In the genomic region with DNA sequence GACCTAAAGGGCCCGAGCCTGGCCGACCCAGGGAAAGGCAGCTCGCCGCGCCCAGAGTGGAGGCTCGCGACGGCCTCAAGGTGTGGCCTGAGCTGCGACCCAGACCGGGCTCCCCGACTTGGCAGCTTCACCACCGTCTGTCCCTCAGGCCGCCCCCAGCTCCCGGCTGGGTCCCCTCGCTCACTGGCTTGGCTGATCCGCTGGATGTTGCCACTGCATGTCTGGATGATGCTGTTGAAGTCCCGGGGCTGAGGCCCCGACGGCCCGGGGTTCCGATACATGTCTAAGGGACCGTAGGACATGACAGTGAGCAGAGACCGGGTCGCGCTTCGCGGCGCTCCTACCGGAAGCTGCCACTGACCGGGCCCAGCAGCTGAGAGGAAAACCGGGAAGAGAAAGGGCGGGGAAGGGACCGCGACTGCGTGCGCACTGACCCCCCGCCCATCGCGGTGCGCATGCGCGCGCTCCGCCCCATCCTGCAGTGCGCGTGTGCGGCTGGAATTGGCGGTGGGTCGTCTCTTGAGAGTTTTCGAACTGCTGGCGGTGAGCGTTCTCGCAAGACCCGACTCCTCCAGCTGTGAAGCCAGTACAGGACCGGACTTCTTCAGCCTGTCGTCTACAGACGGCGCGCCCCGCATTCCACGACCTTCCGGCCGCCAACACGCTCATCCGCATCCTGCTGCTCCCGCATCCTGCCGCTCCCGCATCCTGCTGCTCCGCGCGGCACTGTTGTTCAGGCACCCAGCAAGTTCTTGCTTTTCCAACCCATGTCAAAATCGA, we compare ENCODE assay signal across 8 mouse cellular contexts. TPM values are rescaled to one million over a fixed set of nuclear protein-coding genes. Genes with fewer than 3 reads are reported as not detected.
DNase-seq lines count a peak whose midpoint lies in the region; ATAC-seq and TF ChIP-seq lines count a peak whose summit lies in the region.

Gene Stx12 (minus strand): TSS at position 446 of the 780 bp plus-strand sequence.

- H3K36me3 ChIP-seq in embryonic facial prominence, embryonic 15.5 days = peaks cover 11% of the 10 kb centered on the region; the same call in 1 of the 2 replicates
- no peaks in the 10 kb centered on the region; the same call in 1 of the 2 replicates for H3K36me3 ChIP-seq in kidney, embryonic 14.5 days (ENCODE audit: control insufficient read depth, insufficient read depth, low read length)
- H3K36me3 ChIP-seq in limb, embryonic 15.5 days = peaks cover 19% of the 10 kb centered on the region; the same call in 1 of the 2 replicates

- peak within 1 kb of the TSS; percentile 88 for H3K27ac ChIP-seq in bone marrow, adult 2 months (ENCODE audit: control insufficient read depth, insufficient read depth, low read depth, low read length, poor library complexity)
- H3K27ac ChIP-seq in embryonic facial prominence, embryonic 15.5 days (replicated peaks) = peak within 1 kb of the TSS; percentile 83
- peak within 1 kb of the TSS; percentile 78 for H3K27ac ChIP-seq in kidney, embryonic 14.5 days (ENCODE audit: low read depth, low read length)
- peak within 1 kb of the TSS; percentile 88 for H3K27ac ChIP-seq in limb, embryonic 15.5 days

- peak; percentile 68; the same call in 1 of the 2 replicates for TF ChIP-seq POLR2A in bone marrow, adult 2 months (IDR thresholded peaks at IDR 0.05; ENCODE audit: borderline replicate concordance, control insufficient read depth, low read depth, low read length)

- H3K27me3 ChIP-seq in embryonic facial prominence, embryonic 15.5 days = no peaks in the 10 kb centered on the region
- no peaks in the 10 kb centered on the region for H3K27me3 ChIP-seq in kidney, embryonic 14.5 days (ENCODE audit: control insufficient read depth, insufficient read depth, low read length)
- H3K27me3 ChIP-seq in limb, embryonic 15.5 days = no peaks in the 10 kb centered on the region

- peak within 1 kb of the TSS; percentile 92 for H3K4me3 ChIP-seq in bone marrow, adult 2 months (replicated peaks; ENCODE audit: control insufficient read depth, low read depth, low read length)
- peak within 1 kb of the TSS; percentile 91 for H3K4me3 ChIP-seq in embryonic facial prominence, embryonic 15.5 days (replicated peaks)
- peak within 1 kb of the TSS; percentile 84 for H3K4me3 ChIP-seq in kidney, embryonic 14.5 days (ENCODE audit: low read length)
- H3K4me3 ChIP-seq in limb, embryonic 15.5 days = peak within 1 kb of the TSS; percentile 97

- H3K9ac ChIP-seq in embryonic facial prominence, embryonic 15.5 days = peak within 1 kb of the TSS; percentile 98
- H3K9ac ChIP-seq in kidney, embryonic 14.5 days (ENCODE audit: low read depth, low read length) = peak within 1 kb of the TSS; percentile 93
- H3K9ac ChIP-seq in limb, embryonic 15.5 days = peak within 1 kb of the TSS; percentile 89

- no peak for TF ChIP-seq CTCF in bone marrow, adult 2 months (IDR thresholded peaks at IDR 0.05; ENCODE audit: control insufficient read depth, insufficient read depth, low read length)

- DNase-seq in 416B (ENCODE audit: low read depth) = peak; percentile 87
- peak; percentile 91 to 93 for DNase-seq in heart, adult 9 months (ENCODE audit: low spot score in 2 of 2)
- peak; percentile 27 to 65 for DNase-seq in monocyte, adult 2 months (ENCODE audit: low read depth in 1 of 2, low spot score in 2 of 2)
- DNase-seq in spleen, postnatal 36 days (ENCODE audit: low spot score in 2 of 2) = peak; percentile 81 to 85

- peak; percentile 91 for ATAC-seq in embryonic facial prominence, embryonic 15.5 days (ENCODE audit: insufficient number of reproducible peaks, low FRiP score, low TSS enrichment, low read depth)
- ATAC-seq in kidney, embryonic 14.5 days (ENCODE audit: low FRiP score, low TSS enrichment) = peak; percentile 91
- ATAC-seq in limb, embryonic 15.5 days (ENCODE audit: insufficient number of reproducible peaks, low FRiP score, low TSS enrichment, low read depth) = peak; percentile 89

- H3K9me3 ChIP-seq in embryonic facial prominence, embryonic 15.5 days (replicated peaks) = no peaks in the 10 kb centered on the region
- H3K9me3 ChIP-seq in kidney, embryonic 14.5 days (ENCODE audit: control insufficient read depth, low read length) = no peaks in the 10 kb centered on the region
- H3K9me3 ChIP-seq in limb, embryonic 15.5 days = no peaks in the 10 kb centered on the region

- WGBS in bone marrow, adult 2 months = 1% methylated on average over 72 of the region's 72 CpGs
- under 1% methylated on average over 72 of the region's 72 CpGs for WGBS in embryonic facial prominence, embryonic 15.5 days
- under 1% methylated on average over 69 of the region's 72 CpGs for WGBS in kidney, embryonic 14.5 days
- WGBS in limb, embryonic 15.5 days = under 1% methylated on average over 72 of the region's 72 CpGs

- H3K4me2 ChIP-seq in embryonic facial prominence, embryonic 15.5 days (replicated peaks) = peak within 1 kb of the TSS; percentile 83
- H3K4me2 ChIP-seq in kidney, embryonic 14.5 days (replicated peaks; ENCODE audit: low read depth, low read length) = peak within 1 kb of the TSS; percentile 91
- H3K4me2 ChIP-seq in limb, embryonic 15.5 days = peak within 1 kb of the TSS; percentile 83

- peaks cover 1% of the 10 kb centered on the region; the same call in 1 of the 2 replicates for H3K4me1 ChIP-seq in bone marrow, adult 2 months (ENCODE audit: control insufficient read depth, insufficient read depth, low read length)
- H3K4me1 ChIP-seq in embryonic facial prominence, embryonic 15.5 days = peaks cover 25% of the 10 kb centered on the region
- peaks cover 17% of the 10 kb centered on the region for H3K4me1 ChIP-seq in kidney, embryonic 14.5 days (ENCODE audit: control insufficient read depth, insufficient read depth, low read length)
- H3K4me1 ChIP-seq in limb, embryonic 15.5 days = peaks cover 18% of the 10 kb centered on the region

RNA-seq across cellular contexts. Expression of gene Stx12, which starts in this region (rescaled TPM):
- 14.9 and 16.7 TPM in 2 replicates for polyA plus RNA-seq in bone marrow, adult 2 months (2011; ENCODE audit: insufficient read depth, insufficient read length, low replicate concordance, missing spikeins)
- 59.4 and 61.4 TPM in 2 replicates for polyA plus RNA-seq in embryonic facial prominence, embryonic 15.5 days (2015; fragmentation: Nextera tagmentation; extraction: Ambion mirVana)
- 56.3 and 62.5 TPM in 2 replicates for polyA plus RNA-seq in kidney, embryonic 14.5 days (2014; fragmentation: Nextera tagmentation; extraction: Ambion mirVana)
- polyA plus RNA-seq in limb, embryonic 15.5 days (2015; fragmentation: Nextera tagmentation; extraction: Ambion mirVana) = 61.6 and 63.4 TPM in 2 replicates

Comparison
In these comparisons a context has a peak if more than half of its experiments do, and no peak if none do; other contexts are left out.
1. Peak in every context shown above with its lines: DNase-seq, ATAC-seq, H3K4me3 ChIP-seq and H3K27ac ChIP-seq.